Mouse (Mus musculus): ENCODE data around the gene Slc35e2.
"Not testable (repeated sequence)": the region's sequence is repeated elsewhere in the genome, so short reads cannot be mapped to it uniquely, and the experiment has no call there.

Gene Slc35e2

DNA sequence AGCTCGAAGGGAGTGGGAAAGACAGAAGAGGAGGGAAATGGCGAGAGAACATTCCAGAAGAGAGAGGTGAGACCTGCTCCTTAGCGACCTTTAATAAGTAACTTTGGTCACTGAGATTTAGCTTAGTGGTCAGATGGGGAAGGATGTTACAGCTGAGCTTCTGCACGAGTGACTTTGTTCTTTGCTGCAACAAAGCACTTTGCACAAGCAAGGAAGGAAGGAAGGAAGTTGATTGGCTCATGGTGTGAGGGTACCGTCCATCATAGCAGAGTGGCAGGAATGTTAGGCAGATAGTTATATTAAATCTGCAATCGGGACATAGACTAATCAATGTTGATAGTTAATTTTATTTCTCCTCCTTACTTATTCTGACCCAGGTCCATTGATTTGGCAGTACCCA, 29.1 kb downstream of the Slc35e2 start:
- no peak for DNase-seq

DNA sequence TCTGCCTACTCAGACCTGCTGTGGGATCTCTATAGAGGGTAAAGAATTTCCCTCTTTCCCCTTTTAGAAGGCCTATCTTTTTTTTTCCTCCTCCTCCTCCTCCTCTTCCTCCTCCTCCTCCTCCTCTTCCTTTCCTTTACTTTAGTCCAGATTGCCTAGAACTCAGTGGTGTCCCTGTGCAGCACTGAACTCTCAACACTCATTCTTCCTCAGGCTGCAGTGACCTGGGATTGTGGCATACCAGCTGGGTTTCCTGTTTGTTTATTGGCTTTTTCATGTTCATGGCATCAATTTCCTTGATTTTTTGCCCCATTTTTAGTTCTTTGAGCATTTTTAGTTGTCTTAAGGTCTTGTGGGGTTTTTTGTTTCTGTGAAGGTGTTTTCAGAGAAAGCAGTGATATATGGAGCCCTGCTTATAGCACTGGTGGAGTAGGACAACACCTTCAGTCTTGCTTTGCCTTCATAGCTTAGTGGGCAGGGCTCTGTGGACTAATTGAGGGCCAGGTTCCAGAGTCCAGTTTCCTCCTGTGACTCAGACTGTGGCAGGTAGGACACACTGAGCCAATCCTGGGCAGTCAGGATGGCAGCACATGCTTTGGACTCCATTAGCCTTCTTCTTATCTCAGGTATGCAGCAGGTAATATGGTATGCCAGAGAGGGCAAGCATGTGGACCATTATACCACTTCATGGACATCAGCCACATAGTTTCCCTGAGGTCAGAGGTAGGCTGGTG, 34.7 kb downstream of the Slc35e2 start:
- no peak for DNase-seq

GRCm38 (mm10) chr4:155643531-155643930, 42.3 kb downstream of the Slc35e2 start:
- no peak for DNase-seq

DNA sequence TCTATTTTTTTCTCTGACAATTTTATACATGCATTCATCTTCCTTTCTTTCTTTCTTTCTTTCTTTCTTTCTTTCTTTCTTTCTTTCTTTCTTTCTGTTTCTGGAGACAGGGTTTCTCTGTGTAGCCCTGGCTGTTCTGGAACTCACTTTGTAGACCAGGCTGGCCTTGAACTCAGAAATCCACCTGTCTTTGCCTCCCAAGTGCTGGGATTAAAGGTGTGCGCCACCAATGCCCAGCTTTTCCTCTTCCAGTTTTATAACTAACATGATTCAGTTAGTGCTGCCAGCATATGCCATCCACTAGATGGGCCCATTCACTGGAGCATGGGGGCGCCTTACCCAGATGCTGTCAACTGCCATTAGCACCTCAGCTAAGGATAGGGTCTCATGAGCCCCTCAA, 44.1 kb downstream of the Slc35e2 start, which contains the start of gene Gm10563:
Gene Gm10563, minus strand, starts transcription at position 101 of the 400 bp plus-strand sequence.
- DNase-seq = not testable (repeated sequence)

DNA sequence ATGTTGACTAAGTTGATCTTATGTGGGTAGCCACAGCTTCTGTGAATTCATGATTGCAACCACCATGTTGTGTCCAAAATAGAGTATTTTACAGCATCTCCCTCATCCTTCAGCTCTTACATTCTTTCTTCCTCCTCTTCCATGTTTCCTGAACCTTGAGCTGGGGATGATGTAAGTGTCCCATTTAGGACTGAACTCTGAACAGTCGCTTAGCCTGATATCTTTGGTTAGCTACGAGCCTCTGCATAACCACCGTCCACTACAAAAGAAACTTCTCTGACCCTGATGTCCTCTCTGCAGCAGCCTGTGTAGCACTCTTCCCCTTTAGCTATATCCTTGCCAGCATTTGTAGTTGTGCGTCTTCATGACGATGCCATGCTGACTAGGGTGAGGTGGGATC, 44.5 kb downstream of the Slc35e2 start:
- no peak for DNase-seq

GRCm38 (mm10) chr4:155649355-155649754, 48.1 kb downstream of the Slc35e2 start:
- DNase-seq = no peak

DNA sequence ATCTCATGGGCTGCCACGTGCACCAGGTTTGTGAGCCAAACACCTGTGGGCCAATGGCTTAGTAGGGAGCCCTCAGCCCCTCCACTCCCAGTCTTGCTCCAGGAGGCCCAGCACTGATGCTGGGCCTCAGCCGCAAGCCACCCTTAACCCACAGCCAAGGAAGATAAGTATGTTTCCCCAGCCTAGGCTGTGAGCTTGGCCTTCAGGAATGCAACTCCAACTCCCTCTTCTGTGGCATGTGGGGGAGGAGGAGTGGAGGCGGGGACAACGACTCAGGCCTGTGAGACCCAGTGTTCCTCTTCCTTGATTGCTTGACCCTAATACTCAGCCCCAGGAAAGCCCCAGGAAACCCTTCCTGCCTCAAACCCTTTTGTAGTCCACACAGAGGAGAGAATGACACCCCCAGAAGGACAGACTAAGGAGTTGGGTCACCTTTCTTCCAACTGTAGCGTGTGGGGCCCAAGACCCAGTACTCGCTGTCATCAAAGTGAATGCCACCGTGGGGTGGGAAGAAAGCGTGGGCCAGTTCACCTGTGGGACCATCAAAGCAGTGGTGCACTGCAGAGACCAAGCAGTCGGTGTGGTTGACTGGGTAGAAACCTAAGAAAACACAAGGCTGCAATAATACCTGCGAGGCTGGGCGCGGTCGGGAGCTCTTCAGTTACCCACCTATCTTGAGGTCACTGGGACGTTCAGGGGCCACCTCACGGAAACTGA, 50.5 kb downstream of the Slc35e2 start:
- no peak for DNase-seq

DNA sequence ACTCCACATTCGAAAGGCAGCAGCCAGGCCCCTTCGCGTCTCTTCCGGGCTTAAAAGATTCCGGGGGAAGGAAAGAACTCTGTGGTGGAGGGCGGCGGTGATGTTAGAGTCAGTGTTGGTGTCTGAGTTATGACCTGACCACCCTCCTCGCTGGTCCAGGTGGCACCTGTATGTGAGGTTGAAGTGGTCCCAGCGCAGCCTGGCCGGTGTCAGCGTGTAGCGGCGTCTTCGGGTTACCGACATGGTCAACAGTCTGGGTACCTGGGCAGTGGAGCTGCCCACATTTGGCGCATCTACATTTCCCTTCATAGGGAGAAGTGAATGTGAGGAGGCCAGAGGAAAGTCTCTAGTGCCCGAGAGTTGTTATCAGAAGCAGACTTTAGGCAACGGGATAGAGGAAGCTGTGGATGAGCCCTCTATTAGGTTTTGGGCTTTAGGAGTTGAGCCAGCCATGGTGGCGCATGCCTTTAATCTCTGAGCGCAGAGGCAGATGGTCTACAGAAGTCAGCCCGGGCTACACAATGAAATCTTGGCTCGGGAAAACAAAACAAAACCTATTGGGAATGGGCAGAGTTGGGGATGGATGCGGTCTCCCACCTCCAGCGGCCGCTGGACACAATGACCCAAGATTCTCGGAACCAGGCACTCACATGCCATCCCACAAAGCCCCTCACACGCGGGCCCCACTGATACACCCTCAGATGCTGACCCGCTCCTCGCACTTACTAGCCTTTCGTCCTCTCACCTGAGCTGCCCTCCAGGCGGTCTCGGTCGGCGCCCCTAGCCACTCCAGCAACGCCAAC, 51.3 kb downstream of the Slc35e2 start:
- DNase-seq = no peak

- peak; percentile 36 for DNase-seq
Measured at GRCm38 (mm10) chr4:155653086-155653450, 51.9 kb downstream of the Slc35e2 start, which contains the start of gene Mmp23. TSS of gene Mmp23 (minus strand) at chr4:155653384.

GRCm38 (mm10) chr4:155653451-155654182, 52.4 kb downstream of the Slc35e2 start:
- DNase-seq = peak; percentile 45

DNA sequence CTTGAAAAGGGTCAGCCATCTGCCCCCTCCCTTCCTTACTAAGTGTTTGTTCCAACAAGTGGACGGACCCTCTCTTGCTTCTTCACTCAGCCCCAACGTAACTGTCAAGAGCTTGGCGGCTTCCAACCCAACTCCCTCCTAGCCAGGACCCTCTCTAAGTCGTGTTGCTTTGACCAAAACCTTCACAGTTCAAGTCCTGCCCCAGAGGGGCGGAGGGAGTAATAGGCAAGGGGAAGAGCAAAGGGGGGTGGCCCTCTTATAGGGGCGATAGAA, 52.9 kb downstream of the Slc35e2 start:
- DNase-seq = no peak

GRCm38 (mm10) chr4:155654456-155655298, 53.5 kb downstream of the Slc35e2 start:
- peak; percentile 76 for DNase-seq

GRCm38 (mm10) chr4:155656214-155656751, 55.1 kb downstream of the Slc35e2 start:
- no peak for DNase-seq

- no peak for DNase-seq
Measured at GRCm38 (mm10) chr4:155658961-155659360, 57.7 kb downstream of the Slc35e2 start.

DNA sequence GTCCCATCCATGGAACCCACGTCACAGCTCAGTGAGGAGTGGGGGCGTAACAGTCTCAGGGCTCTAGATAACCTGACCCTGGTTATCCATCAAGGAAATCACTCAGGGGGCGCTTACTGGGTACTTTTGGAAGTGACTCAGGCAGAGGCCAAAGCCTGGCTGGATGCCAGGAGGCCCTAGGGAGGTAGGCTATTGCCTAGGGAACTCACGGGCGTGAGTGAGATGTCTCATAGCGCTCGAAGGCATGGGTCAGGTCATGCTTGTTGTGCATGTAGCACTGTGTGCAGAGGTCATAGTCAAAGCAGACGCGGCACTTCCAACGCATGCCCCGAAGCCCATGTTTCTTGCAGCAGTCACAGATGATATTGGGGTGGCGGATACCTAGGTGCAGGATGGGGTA, 59.4 kb downstream of the Slc35e2 start:
- DNase-seq = no peak

DNA sequence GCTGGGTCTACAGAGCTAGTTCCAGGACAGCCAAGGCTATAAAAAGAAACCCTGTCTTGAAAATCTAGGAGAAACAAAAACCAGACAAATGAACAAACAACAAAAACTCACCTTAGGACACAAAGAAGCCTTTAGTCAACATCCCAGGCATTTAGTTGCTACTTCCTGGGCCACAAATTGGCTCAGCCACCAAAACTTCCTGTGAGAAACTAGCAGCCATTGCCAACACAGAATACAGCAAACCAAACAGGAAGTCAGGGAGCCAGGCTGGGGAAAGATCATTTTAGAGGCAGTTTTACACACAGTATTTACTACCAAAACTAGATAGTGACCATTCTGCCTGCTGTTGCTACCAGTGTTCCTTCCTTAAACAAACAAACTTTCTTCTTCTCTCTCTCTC, 65.7 kb downstream of the Slc35e2 start:
- no peak for DNase-seq

DNA sequence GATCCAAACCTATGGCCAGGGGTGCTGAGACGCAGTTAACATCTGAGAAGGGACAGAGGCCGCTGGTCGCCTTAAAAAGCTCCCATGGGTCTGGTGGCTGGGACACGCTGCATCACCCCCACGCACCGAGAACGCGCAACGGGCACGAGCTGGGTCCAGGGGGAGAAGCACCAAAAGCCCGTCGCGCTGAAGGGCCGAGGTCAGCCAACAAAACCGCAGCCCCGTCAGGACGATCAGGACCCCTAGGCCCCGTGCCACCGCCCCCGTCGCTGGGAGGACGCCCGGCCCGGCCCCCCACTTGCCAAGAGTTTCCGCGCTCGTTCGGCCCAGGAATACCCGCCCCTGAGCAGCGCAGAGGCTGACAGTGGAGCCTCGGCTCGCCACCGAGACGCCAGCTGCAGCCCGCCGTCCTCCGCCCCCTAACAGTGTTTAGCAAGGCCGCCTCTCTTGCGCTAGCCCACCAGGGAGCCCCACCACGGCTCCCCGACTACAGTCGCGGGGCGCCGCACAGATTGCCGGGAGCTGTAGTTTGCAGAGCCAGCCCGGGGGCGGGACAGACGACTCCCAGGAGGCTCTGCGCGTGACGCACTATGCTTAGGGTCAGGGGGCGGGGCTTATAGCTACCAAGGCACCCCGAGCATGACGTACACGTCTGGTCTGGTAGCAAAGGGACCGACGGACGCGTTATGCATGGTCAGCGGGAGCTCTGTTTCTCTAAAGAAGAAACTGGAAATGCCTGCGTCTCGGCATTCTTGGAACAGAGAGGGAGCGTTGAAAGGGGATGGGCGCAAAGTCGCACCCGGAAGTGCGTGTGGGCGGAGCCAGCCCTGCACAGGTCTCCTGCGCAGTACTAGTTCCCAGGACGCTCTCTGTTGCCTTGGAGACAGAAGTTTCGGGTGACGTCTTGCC, 67.7 kb downstream of the Slc35e2 start, which contains the start of gene Mib2:
Gene Mib2, minus strand, starts transcription at position 510 of the 909 bp plus-strand sequence.
- peak; percentile 98 for DNase-seq

- no peak for DNase-seq
Measured at GRCm38 (mm10) chr4:155669598-155670075, 68.4 kb downstream of the Slc35e2 start.

DNA sequence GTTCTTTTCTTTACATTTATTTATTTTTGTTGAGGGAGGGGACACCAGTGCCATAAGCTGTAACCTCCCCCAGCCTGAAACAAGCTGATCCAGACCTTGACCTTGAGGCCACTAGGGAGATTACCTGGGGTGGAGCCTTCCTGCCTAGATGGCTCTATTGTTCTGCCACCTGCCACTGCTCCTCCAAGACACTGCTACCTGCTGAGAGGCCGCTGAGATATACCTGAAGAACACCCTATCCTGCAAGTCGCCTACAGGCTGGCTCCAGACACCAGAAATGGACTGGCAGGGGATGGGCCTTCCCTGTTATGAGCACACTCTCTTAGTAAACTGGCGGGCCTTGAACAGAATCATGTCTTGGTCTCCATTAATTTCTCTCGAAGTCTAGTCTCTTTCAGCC, 69.0 kb downstream of the Slc35e2 start:
- DNase-seq = not testable (repeated sequence)

- DNase-seq = no peak
Measured at GRCm38 (mm10) chr4:155672082-155672481, 70.9 kb downstream of the Slc35e2 start.
